Comparison of ENCODE assay signal across 8 mouse cellular contexts in genomic region chr17:56010255-56010654, GRCm38 (mm10). TPM values are rescaled to one million over a fixed set of nuclear protein-coding genes. Genes with fewer than 3 reads are reported as not detected.
DNase-seq lines count a peak whose midpoint lies in the region; ATAC-seq and TF ChIP-seq lines count a peak whose summit lies in the region.

No protein-coding gene starts in this region.

- no peak for ATAC-seq in kidney, embryonic 14.5 days (ENCODE audit: low FRiP score, low TSS enrichment)
- no peak for ATAC-seq in embryonic facial prominence, embryonic 11.5 days (replicated peaks; ENCODE audit: insufficient number of reproducible peaks, low FRiP score, low TSS enrichment, low read depth)
- no peak for ATAC-seq in hindbrain, postnatal 0 days
- no peak for ATAC-seq in midbrain, embryonic 16.5 days

- peak overlapping the region; percentile 75 for H3K4me3 ChIP-seq in kidney, embryonic 14.5 days (ENCODE audit: low read length)
- H3K4me3 ChIP-seq in embryonic facial prominence, embryonic 11.5 days (ENCODE audit: low read depth, low read length): peak overlapping the region; percentile 81; the same call in 1 of the 2 replicates
- H3K4me3 ChIP-seq in hindbrain, postnatal 0 days (ENCODE audit: low read length): peak overlapping the region; percentile 81
- peak overlapping the region; percentile 79 for H3K4me3 ChIP-seq in midbrain, embryonic 16.5 days (ENCODE audit: low read depth, low read length)

- H3K9ac ChIP-seq in kidney, embryonic 14.5 days (ENCODE audit: low read depth, low read length): peak overlapping the region; percentile 80; the same call in 1 of the 2 replicates
- H3K9ac ChIP-seq in embryonic facial prominence, embryonic 11.5 days (replicated peaks; ENCODE audit: low read length): peak overlapping the region; percentile 85; the same call in 1 of the 2 replicates
- peak overlapping the region; percentile 79; the same call in 1 of the 2 replicates for H3K9ac ChIP-seq in hindbrain, postnatal 0 days (replicated peaks; ENCODE audit: low read length)
- peak overlapping the region; percentile 89 for H3K9ac ChIP-seq in midbrain, embryonic 16.5 days (ENCODE audit: low read depth, low read length)

- DNase-seq in kidney, adult 9 months: no peak
- no peak for DNase-seq in embryonic facial prominence, embryonic 11.5 days (ENCODE audit: low spot score)
- DNase-seq in hindbrain, postnatal 0 days (ENCODE audit: low spot score): no peak
- no peak for DNase-seq in adrenal gland, adult 18-20 months (ENCODE audit: low spot score in 2 of 2)
- DNase-seq in retina, embryonic 14.5 days (ENCODE audit: low spot score): no peak
- no peak for DNase-seq in thymus, postnatal 10 days (ENCODE audit: low spot score in 2 of 2)

- 69% methylated on average over 14 of the region's 14 CpGs for WGBS in kidney, embryonic 14.5 days
- 65% methylated on average over 14 of the region's 14 CpGs for WGBS in embryonic facial prominence, embryonic 11.5 days
- 64% methylated on average over 14 of the region's 14 CpGs for WGBS in hindbrain, postnatal 0 days
- 69% methylated on average over 14 of the region's 14 CpGs for WGBS in midbrain, embryonic 16.5 days

- no peaks in the 10 kb centered on the region for H3K9me3 ChIP-seq in kidney, embryonic 14.5 days (ENCODE audit: control insufficient read depth, low read length)
- no peaks in the 10 kb centered on the region for H3K9me3 ChIP-seq in embryonic facial prominence, embryonic 11.5 days (replicated peaks; ENCODE audit: control insufficient read depth, low read length)
- H3K9me3 ChIP-seq in hindbrain, postnatal 0 days (ENCODE audit: low read length): no peaks in the 10 kb centered on the region
- no peaks in the 10 kb centered on the region for H3K9me3 ChIP-seq in midbrain, embryonic 16.5 days (replicated peaks; ENCODE audit: control insufficient read depth, low read length, poor library complexity, severe bottlenecking)

- H3K27ac ChIP-seq in kidney, embryonic 14.5 days (ENCODE audit: low read depth, low read length): no peak overlapping the region
- H3K27ac ChIP-seq in embryonic facial prominence, embryonic 11.5 days (replicated peaks; ENCODE audit: low read depth, low read length): no peak overlapping the region
- 0 out of 2 replicates have a peak overlapping the region, but pooled peaks have one; percentile 92 for H3K27ac ChIP-seq in hindbrain, postnatal 0 days
- H3K27ac ChIP-seq in midbrain, embryonic 16.5 days (ENCODE audit: low read length): peak overlapping the region; percentile 97

- no peak for TF ChIP-seq CTCF in hindbrain, postnatal 0 days (IDR thresholded peaks at IDR 0.05; ENCODE audit: low read depth)

- H3K4me2 ChIP-seq in kidney, embryonic 14.5 days (replicated peaks; ENCODE audit: low read depth, low read length): peak overlapping the region; percentile 97
- peak overlapping the region; percentile 97 for H3K4me2 ChIP-seq in embryonic facial prominence, embryonic 11.5 days (ENCODE audit: low read depth, low read length)
- H3K4me2 ChIP-seq in hindbrain, postnatal 0 days (ENCODE audit: low read depth, low read length): peak overlapping the region; percentile 99
- peak overlapping the region; percentile 95 for H3K4me2 ChIP-seq in midbrain, embryonic 16.5 days (ENCODE audit: low read length)

- peaks cover 13% of the 10 kb centered on the region for H3K4me1 ChIP-seq in kidney, embryonic 14.5 days (ENCODE audit: control insufficient read depth, insufficient read depth, low read length)
- peaks cover 3% of the 10 kb centered on the region for H3K4me1 ChIP-seq in embryonic facial prominence, embryonic 11.5 days (ENCODE audit: control insufficient read depth, insufficient read depth, low read length)
- H3K4me1 ChIP-seq in hindbrain, postnatal 0 days (ENCODE audit: insufficient read depth, low read length): peaks cover 14% of the 10 kb centered on the region
- peaks cover 26% of the 10 kb centered on the region for H3K4me1 ChIP-seq in midbrain, embryonic 16.5 days (ENCODE audit: control insufficient read depth, insufficient read depth, low read length)

- H3K36me3 ChIP-seq in kidney, embryonic 14.5 days (ENCODE audit: control insufficient read depth, insufficient read depth, low read length): peaks cover 38% of the 10 kb centered on the region
- H3K36me3 ChIP-seq in embryonic facial prominence, embryonic 11.5 days (replicated peaks; ENCODE audit: control insufficient read depth, insufficient read depth, low read depth, low read length): peaks cover 4% of the 10 kb centered on the region
- H3K36me3 ChIP-seq in hindbrain, postnatal 0 days (ENCODE audit: insufficient read depth, low read length): peaks cover 22% of the 10 kb centered on the region
- peaks cover 11% of the 10 kb centered on the region; the same call in 1 of the 2 replicates for H3K36me3 ChIP-seq in midbrain, embryonic 16.5 days (ENCODE audit: control insufficient read depth, insufficient read depth, low read length)

- H3K27me3 ChIP-seq in kidney, embryonic 14.5 days (ENCODE audit: control insufficient read depth, insufficient read depth, low read length): no peaks in the 10 kb centered on the region
- no peaks in the 10 kb centered on the region for H3K27me3 ChIP-seq in embryonic facial prominence, embryonic 11.5 days (ENCODE audit: control insufficient read depth, insufficient read depth, low read length)
- no peaks in the 10 kb centered on the region for H3K27me3 ChIP-seq in hindbrain, postnatal 0 days (ENCODE audit: insufficient read depth, low read length)
- no peaks in the 10 kb centered on the region for H3K27me3 ChIP-seq in midbrain, embryonic 16.5 days (ENCODE audit: control insufficient read depth, insufficient read depth, low read depth, low read length)

RNA-seq across cellular contexts. Expression of gene Mpnd, which starts 4.7 kb away (rescaled TPM):
- polyA plus RNA-seq in kidney, embryonic 14.5 days (2014; fragmentation: Nextera tagmentation; extraction: Ambion mirVana): 110 and 112 TPM in 2 replicates
- polyA plus RNA-seq in embryonic facial prominence, embryonic 11.5 days (2014; fragmentation: Nextera tagmentation; extraction: Ambion mirVana): 135 and 142 TPM in 2 replicates
- 185 and 186 TPM in 2 replicates for total RNA-seq in hindbrain, postnatal 0 days (2014; rRNA removed)
- polyA plus RNA-seq in hindbrain, postnatal 0 days (2015; fragmentation: Nextera tagmentation; extraction: Ambion mirVana): 106 and 107 TPM in 2 replicates
- polyA plus RNA-seq in midbrain, embryonic 16.5 days (2015; fragmentation: Nextera tagmentation; extraction: Ambion mirVana): 115 and 117 TPM in 2 replicates
- 10 to 100 TPM; 68.1 to 97.5 TPM for total RNA-seq in adrenal gland, adult 18-20 months (2021)

RNA-seq across cellular contexts. Expression of gene Stap2, which starts 4.9 kb away (rescaled TPM):
- 13.7 and 14.6 TPM in 2 replicates for polyA plus RNA-seq in kidney, embryonic 14.5 days (2014; fragmentation: Nextera tagmentation; extraction: Ambion mirVana)
- 6.1 and 6.6 TPM in 2 replicates for polyA plus RNA-seq in embryonic facial prominence, embryonic 11.5 days (2014; fragmentation: Nextera tagmentation; extraction: Ambion mirVana)
- 5.4 and 5.9 TPM in 2 replicates for total RNA-seq in hindbrain, postnatal 0 days (2014; rRNA removed)
- polyA plus RNA-seq in hindbrain, postnatal 0 days (2015; fragmentation: Nextera tagmentation; extraction: Ambion mirVana): 4.3 and 4.6 TPM in 2 replicates
- polyA plus RNA-seq in midbrain, embryonic 16.5 days (2015; fragmentation: Nextera tagmentation; extraction: Ambion mirVana): 6.4 and 7.6 TPM in 2 replicates
- 1 to 10 TPM; 5.1 to 5.4 TPM for total RNA-seq in adrenal gland, adult 18-20 months (2021)

RNA-seq across cellular contexts. Expression of gene Fsd1, which starts 23.9 kb away (rescaled TPM):
- 20.7 and 25.7 TPM in 2 replicates for polyA plus RNA-seq in kidney, embryonic 14.5 days (2014; fragmentation: Nextera tagmentation; extraction: Ambion mirVana)
- 36.6 and 43.0 TPM in 2 replicates for polyA plus RNA-seq in embryonic facial prominence, embryonic 11.5 days (2014; fragmentation: Nextera tagmentation; extraction: Ambion mirVana)
- 136 and 140 TPM in 2 replicates for total RNA-seq in hindbrain, postnatal 0 days (2014; rRNA removed)
- polyA plus RNA-seq in hindbrain, postnatal 0 days (2015; fragmentation: Nextera tagmentation; extraction: Ambion mirVana): 178 and 193 TPM in 2 replicates
- polyA plus RNA-seq in midbrain, embryonic 16.5 days (2015; fragmentation: Nextera tagmentation; extraction: Ambion mirVana): 200 and 218 TPM in 2 replicates
- 1 to 10 TPM; 2.3 to 4.3 TPM for total RNA-seq in adrenal gland, adult 18-20 months (2021)

RNA-seq across cellular contexts. Expression of gene Sh3gl1, which starts 26.2 kb away (rescaled TPM):
- polyA plus RNA-seq in kidney, embryonic 14.5 days (2014; fragmentation: Nextera tagmentation; extraction: Ambion mirVana): 145 and 155 TPM in 2 replicates
- polyA plus RNA-seq in embryonic facial prominence, embryonic 11.5 days (2014; fragmentation: Nextera tagmentation; extraction: Ambion mirVana): 119 and 132 TPM in 2 replicates
- 76.0 and 79.5 TPM in 2 replicates for total RNA-seq in hindbrain, postnatal 0 days (2014; rRNA removed)
- 84.5 and 87.6 TPM in 2 replicates for polyA plus RNA-seq in hindbrain, postnatal 0 days (2015; fragmentation: Nextera tagmentation; extraction: Ambion mirVana)
- 102 and 108 TPM in 2 replicates for polyA plus RNA-seq in midbrain, embryonic 16.5 days (2015; fragmentation: Nextera tagmentation; extraction: Ambion mirVana)
- total RNA-seq in adrenal gland, adult 18-20 months (2021): 10 to 100 TPM; 38.3 to 39.0 TPM

RNA-seq across cellular contexts. Expression of gene Chaf1a, which starts 30.0 kb away (rescaled TPM):
- 14.1 and 25.4 TPM in 2 replicates for polyA plus RNA-seq in kidney, embryonic 14.5 days (2014; fragmentation: Nextera tagmentation; extraction: Ambion mirVana)
- polyA plus RNA-seq in embryonic facial prominence, embryonic 11.5 days (2014; fragmentation: Nextera tagmentation; extraction: Ambion mirVana): 24.5 and 26.6 TPM in 2 replicates
- total RNA-seq in hindbrain, postnatal 0 days (2014; rRNA removed): 5.8 and 6.1 TPM in 2 replicates
- polyA plus RNA-seq in hindbrain, postnatal 0 days (2015; fragmentation: Nextera tagmentation; extraction: Ambion mirVana): 4.5 and 5.3 TPM in 2 replicates
- polyA plus RNA-seq in midbrain, embryonic 16.5 days (2015; fragmentation: Nextera tagmentation; extraction: Ambion mirVana): 3.6 and 5.0 TPM in 2 replicates
- 1 to 10 TPM; 2.1 to 2.3 TPM for total RNA-seq in adrenal gland, adult 18-20 months (2021)

Comparison
In these comparisons a context has a peak if more than half of its experiments do, and no peak if none do; other contexts are left out.
1. H3K27ac ChIP-seq: peak in hindbrain, postnatal 0 days (single experiment) and midbrain, embryonic 16.5 days (single experiment); none in kidney, embryonic 14.5 days (single experiment) and embryonic facial prominence, embryonic 11.5 days (single experiment).
2. Peak in every context shown above with its lines, with median percentiles within 50 percentile points of each other: H3K4me2 ChIP-seq, H3K4me3 ChIP-seq and H3K9ac ChIP-seq.